Comparison of ENCODE assay signal across 32 mouse cellular contexts in the genomic region with DNA sequence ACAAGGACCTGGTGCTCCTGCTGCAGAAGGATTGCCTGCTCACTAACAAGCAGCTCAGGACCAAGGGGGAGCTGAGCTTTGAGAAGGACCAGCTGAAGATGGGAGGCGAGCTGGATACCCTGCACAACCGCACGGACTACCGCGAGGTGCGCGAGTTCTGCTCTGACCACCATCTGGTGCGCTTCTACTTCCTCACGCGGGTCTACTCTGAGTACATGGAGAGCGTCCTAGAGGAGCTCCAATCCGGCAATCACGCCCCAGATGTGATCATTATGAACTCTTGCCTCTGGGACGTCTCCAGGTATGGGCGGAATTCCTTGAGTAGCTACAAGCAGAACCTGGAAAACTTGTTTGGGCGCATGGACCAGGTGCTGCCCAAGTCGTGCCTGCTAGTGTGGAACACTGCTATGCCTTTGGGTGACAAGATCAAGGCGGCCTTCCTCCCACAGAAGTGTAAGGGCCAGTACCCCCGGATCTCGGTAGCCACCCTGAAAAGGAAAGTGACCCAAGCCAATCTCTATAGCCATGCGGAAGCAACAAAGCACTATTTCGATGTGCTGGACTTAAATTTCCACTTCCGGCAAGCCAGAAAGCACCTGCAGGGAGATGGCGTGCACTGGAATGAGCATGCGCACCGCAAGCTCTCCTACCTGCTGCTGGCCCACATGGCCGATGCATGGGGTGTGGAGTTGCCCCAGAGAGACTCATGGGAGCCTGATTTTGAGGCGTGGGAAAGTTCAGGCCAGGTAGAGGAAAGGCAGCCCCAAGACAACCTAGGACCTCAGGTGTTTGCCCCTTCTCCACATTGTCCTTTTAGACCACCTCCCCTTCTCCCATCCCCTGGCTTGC.
A peak's percentile ranks its signal among the peaks of the same experiment; 100 is the strongest.
DNase-seq lines count a peak whose midpoint lies in the region; ATAC-seq and TF ChIP-seq lines count a peak whose summit lies in the region.
"Had no signal": no experiment of that assay in that cellular context is flagged by ENCODE, and none has a peak within 500 bp of the region (broad histone marks: within the 10 kb centered on the region; RNA-seq: fewer than 3 reads in every experiment).

No protein-coding gene starts in this region.

- H3K9me3 ChIP-seq in kidney, embryonic 16.5 days (ENCODE audit: low read length): no peaks in the 10 kb centered on the region
- no peaks in the 10 kb centered on the region for H3K9me3 ChIP-seq in lung, postnatal 0 days (ENCODE audit: low read length)
- H3K9me3 ChIP-seq in E14TG2a.4 (ENCODE audit: low read length): no peaks in the 10 kb centered on the region
- no peaks in the 10 kb centered on the region for H3K9me3 ChIP-seq in embryonic facial prominence, embryonic 10.5 days
- H3K9me3 ChIP-seq: embryonic facial prominence, embryonic 13.5 days; forebrain, embryonic 12.5 days; G1E; heart, embryonic 13.5 days; hindbrain, embryonic 10.5 days; hindbrain, embryonic 15.5 days; limb, embryonic 12.5 days; midbrain, embryonic 12.5 days; neural tube, embryonic 12.5 days had no signal

- TF ChIP-seq CTCF in kidney, adult 2 months (conservative IDR thresholded peaks at IDR 0.05; ENCODE audit: insufficient read depth, insufficient read length, low read depth, low read length): no peak
- TF ChIP-seq CTCF in lung, postnatal 0 days (IDR thresholded peaks at IDR 0.05): no peak
- no peak for TF ChIP-seq CTCF in E14TG2a.4 (conservative IDR thresholded peaks at IDR 0.05; ENCODE audit: low read length)

- no peak overlapping the region for H3K9ac ChIP-seq in kidney, embryonic 16.5 days (replicated peaks; ENCODE audit: low read length)
- H3K9ac ChIP-seq in lung, postnatal 0 days (replicated peaks; ENCODE audit: low read depth): no peak overlapping the region
- H3K9ac ChIP-seq: embryonic facial prominence, embryonic 13.5 days; forebrain, embryonic 12.5 days; forebrain, postnatal 0 days; heart, embryonic 13.5 days; hindbrain, embryonic 15.5 days; limb, embryonic 12.5 days; liver, postnatal 0 days; midbrain, embryonic 12.5 days; neural tube, embryonic 12.5 days had no signal

- no peak for TF ChIP-seq EP300 in lung, postnatal 0 days (IDR thresholded peaks at IDR 0.05)

- 0 out of 2 replicates have a peak, but pooled peaks cover 3% of the 10 kb centered on the region for H3K4me1 ChIP-seq in kidney, embryonic 16.5 days (ENCODE audit: insufficient read depth, low read length)
- H3K4me1 ChIP-seq in kidney, adult 2 months (ENCODE audit: control insufficient read depth, insufficient read depth, low read length): no peaks in the 10 kb centered on the region
- no peaks in the 10 kb centered on the region for H3K4me1 ChIP-seq in lung, postnatal 0 days (ENCODE audit: insufficient read depth, low read depth, low read length)
- H3K4me1 ChIP-seq in E14TG2a.4 (replicated peaks; ENCODE audit: low read depth, low read length): peaks cover 91% of the 10 kb centered on the region
- H3K4me1 ChIP-seq in embryonic facial prominence, embryonic 10.5 days: peaks cover 17% of the 10 kb centered on the region
- H3K4me1 ChIP-seq: forebrain, embryonic 12.5 days; hindbrain, embryonic 15.5 days; midbrain, embryonic 12.5 days; neural tube, embryonic 12.5 days had no signal

- 0 out of 2 replicates have a peak, but pooled peaks have one; percentile 12 for ATAC-seq in kidney, embryonic 16.5 days (ENCODE audit: low FRiP score, low TSS enrichment)
- peak; percentile 32; the same call in 1 of the 2 replicates for ATAC-seq in lung, postnatal 0 days
- ATAC-seq: forebrain, postnatal 0 days; inflammation-experienced regulatory T-cells, adult 6 months; liver, postnatal 0 days; Patski had no signal

- H3K36me3 ChIP-seq in kidney, embryonic 16.5 days (ENCODE audit: insufficient read depth, low read length): no peaks in the 10 kb centered on the region
- H3K36me3 ChIP-seq in kidney, adult 2 months (ENCODE audit: control insufficient read depth, insufficient read depth, low read length): no peaks in the 10 kb centered on the region
- H3K36me3 ChIP-seq in lung, postnatal 0 days (ENCODE audit: insufficient read depth, low read length): no peaks in the 10 kb centered on the region
- H3K36me3 ChIP-seq in E14TG2a.4 (ENCODE audit: insufficient read depth, low read length): peaks cover 83% of the 10 kb centered on the region
- no peaks in the 10 kb centered on the region; the same call in 1 of the 2 replicates for H3K36me3 ChIP-seq in embryonic facial prominence, embryonic 10.5 days (replicated peaks)
- H3K36me3 ChIP-seq: embryonic facial prominence, embryonic 13.5 days; forebrain, embryonic 12.5 days; heart, embryonic 13.5 days; hindbrain, embryonic 15.5 days; limb, embryonic 12.5 days; midbrain, embryonic 12.5 days; neural tube, embryonic 12.5 days had no signal

- no peak for TF ChIP-seq POLR2A in kidney, adult 2 months (IDR thresholded peaks at IDR 0.05; ENCODE audit: low read depth, low read length)

- WGBS in kidney, embryonic 16.5 days: 84% methylated on average over 28 of the region's 28 CpGs
- WGBS in kidney, adult 2 months: 93% methylated on average over 28 of the region's 28 CpGs
- WGBS in lung, postnatal 0 days: 82% methylated on average over 28 of the region's 28 CpGs
- WGBS in embryonic facial prominence, embryonic 10.5 days: 93% methylated on average over 28 of the region's 28 CpGs

- DNase-seq in kidney, adult 2 months: no peak
- peak; percentile 28 for DNase-seq in lung, postnatal 0 days (ENCODE audit: low spot score)
- DNase-seq in lung, postnatal 14 days: no peak
- DNase-seq in embryonic facial prominence, embryonic 10.5 days (ENCODE audit: low spot score): no peak
- DNase-seq in kidney, postnatal 25 days: no peak
- no peak for DNase-seq in Muller cell, postnatal 12 days (ENCODE audit: inconsistent ontology term)
- DNase-seq: adrenal gland, postnatal 25 days; cerebellum, adult 11-12 months; cerebellum, adult 9-11 months; embryo, embryonic 11 days; forebrain, postnatal 0 days; heart, adult 2 months; heart, postnatal 14 days; kidney, adult 11 months; layer of hippocampus, adult 9-11 months; liver, postnatal 0 days had no signal

- H3K4me3 ChIP-seq in kidney, embryonic 16.5 days (ENCODE audit: low read length): no peak overlapping the region
- no peak overlapping the region for H3K4me3 ChIP-seq in kidney, adult 2 months (ENCODE audit: insufficient read depth, low read depth, low read length)
- no peak overlapping the region for H3K4me3 ChIP-seq in lung, postnatal 0 days (ENCODE audit: low read depth, low read length)
- H3K4me3 ChIP-seq in E14TG2a.4 (replicated peaks; ENCODE audit: low read length): peak overlapping the region; percentile 81
- H3K4me3 ChIP-seq in embryonic facial prominence, embryonic 10.5 days: no peak overlapping the region
- H3K4me3 ChIP-seq: embryonic facial prominence, embryonic 13.5 days; erythroblast, embryonic 14.5 days; forebrain, embryonic 12.5 days; heart, adult 2 months; heart, embryonic 13.5 days; hindbrain, embryonic 10.5 days; hindbrain, embryonic 15.5 days; limb, embryonic 12.5 days; midbrain, embryonic 12.5 days; myocyte; neural tube, embryonic 12.5 days had no signal

- no peak overlapping the region for H3K27ac ChIP-seq in kidney, embryonic 16.5 days (ENCODE audit: low read length)
- H3K27ac ChIP-seq in kidney, adult 2 months (ENCODE audit: insufficient read depth, low read depth, low read length): no peak overlapping the region
- no peak overlapping the region for H3K27ac ChIP-seq in lung, postnatal 0 days (ENCODE audit: low read length)
- peak overlapping the region; percentile 65; the same call in 1 of the 2 replicates for H3K27ac ChIP-seq in embryonic facial prominence, embryonic 10.5 days (replicated peaks)
- H3K27ac ChIP-seq: embryonic facial prominence, embryonic 13.5 days; forebrain, embryonic 12.5 days; heart, adult 2 months; heart, embryonic 13.5 days; hindbrain, embryonic 15.5 days; kidney, postnatal 0 days; limb, embryonic 12.5 days; midbrain, embryonic 12.5 days; neural tube, embryonic 12.5 days had no signal

- no peak overlapping the region for H3K4me2 ChIP-seq in kidney, embryonic 16.5 days (replicated peaks; ENCODE audit: low read depth, low read length)
- H3K4me2 ChIP-seq in lung, postnatal 0 days (replicated peaks; ENCODE audit: low read depth, low read length): no peak overlapping the region
- H3K4me2 ChIP-seq: embryonic facial prominence, embryonic 13.5 days; forebrain, embryonic 12.5 days; heart, embryonic 13.5 days; hindbrain, embryonic 15.5 days; limb, embryonic 12.5 days; midbrain, embryonic 12.5 days; neural tube, embryonic 12.5 days had no signal

- H3K27me3 ChIP-seq in kidney, embryonic 16.5 days (ENCODE audit: insufficient read depth, low read length): no peaks in the 10 kb centered on the region
- H3K27me3 ChIP-seq in kidney, adult 2 months (replicated peaks; ENCODE audit: control insufficient read depth, insufficient read depth, low read length): no peaks in the 10 kb centered on the region
- H3K27me3 ChIP-seq in lung, postnatal 0 days (replicated peaks; ENCODE audit: insufficient read depth, low read length): no peaks in the 10 kb centered on the region
- no peaks in the 10 kb centered on the region for H3K27me3 ChIP-seq in E14TG2a.4 (ENCODE audit: insufficient read depth, low read length)
- H3K27me3 ChIP-seq in embryonic facial prominence, embryonic 10.5 days (replicated peaks; ENCODE audit: low read depth, poor library complexity, severe bottlenecking): no peaks in the 10 kb centered on the region
- H3K27me3 ChIP-seq: embryonic facial prominence, embryonic 13.5 days; forebrain, embryonic 12.5 days; heart, embryonic 13.5 days; hindbrain, embryonic 15.5 days; limb, embryonic 12.5 days; midbrain, embryonic 12.5 days; neural tube, embryonic 12.5 days; Patski had no signal
